Mouse (Mus musculus) heart, embryonic 12.5 days (tissue): ENCODE results near the gene Ube2f. TPM values are rescaled to one million over a fixed set of nuclear protein-coding genes. Genes with fewer than 3 reads are reported as not detected.

ENCODE experiments used
- ATAC-seq: fragments of 200-750 bp; cut with Nextera tagmentation; 2 replicates; pipeline ENCODE4 v1.8.0; 2017; ENCODE audit warnings: moderate TSS enrichment, moderate library complexity; ENCODE audit not compliant: insufficient number of reproducible peaks, low FRiP score
- H3K27ac ChIP-seq: fragments of 300-500 bp; sonication (generic); 2 replicates; pipeline ENCODE4 v1.5.1; 2016; ENCODE audit warnings: mild to moderate bottlenecking, moderate library complexity; ENCODE audit not compliant: poor library complexity, severe bottlenecking
- H3K27me3 ChIP-seq: fragments of 300-500 bp; sonication (generic); replicated peaks from 2 replicates; pipeline ENCODE4 v1.6.1; 2016; ENCODE audit warnings: mild to moderate bottlenecking, moderate library complexity
- H3K36me3 ChIP-seq: fragments of 300-500 bp; sonication (generic); 2 replicates; pipeline ENCODE4 v1.6.1; 2016; ENCODE audit warnings: mild to moderate bottlenecking, moderate library complexity
- H3K4me1 ChIP-seq: fragments of 300-500 bp; sonication (generic); replicated peaks from 2 replicates; pipeline ENCODE4 v1.6.1; 2016; ENCODE audit warnings: mild to moderate bottlenecking
- H3K4me2 ChIP-seq: fragments of 300-500 bp; sonication (generic); 2 replicates; pipeline ENCODE4 v1.6.1; 2016; ENCODE audit warnings: mild to moderate bottlenecking, moderate library complexity
- H3K4me3 ChIP-seq: fragments of 300-500 bp; sonication (generic); 2 replicates; pipeline ENCODE4 v1.5.1; 2016; ENCODE audit warnings: mild to moderate bottlenecking
- H3K9ac ChIP-seq: fragments of 300-500 bp; sonication (generic); 2 replicates; pipeline ENCODE4 v1.6.1; 2016; ENCODE audit warnings: mild to moderate bottlenecking, moderate library complexity
- H3K9me3 ChIP-seq: fragments of 300-500 bp; sonication (generic); replicated peaks from 2 replicates; pipeline ENCODE4 v1.6.1; 2016; ENCODE audit warnings: mild to moderate bottlenecking, moderate library complexity
- WGBS: fragments of 180-500 bp; shearing (Covaris S2); methylation state at CpG from one replicate; pipeline ENCODE4 v1.1.7; 2016; 5-methylcytosine and 5-hydroxymethylcytosine counted together
- polyA plus RNA-seq: library from polyadenylated mRNA; unstranded; fragments of >200 nt; fragmentation: Nextera tagmentation; extraction: Ambion mirVana; gene quantifications from 2 replicates; pipeline ENCODE4 v1.2.1, GENCODE M21; 2016

Ube2f gene
- polyA plus RNA-seq, 1 experiment from 2014 or later = 65.2 TPM

GRCm38 (mm10) chr1:91324646-91325045 lies 74.5 kb downstream of the Ube2f start:
- H3K9me3 ChIP-seq = no peaks in the 10 kb centered on the region
- no peaks in the 10 kb centered on the region; the same call in 1 of the 2 replicates for H3K27me3 ChIP-seq
- H3K4me3 ChIP-seq = no peak overlapping the region
- 73% methylated on average over 2 of the region's 2 CpGs for WGBS
- no peak overlapping the region for H3K9ac ChIP-seq
- no peak overlapping the region for H3K27ac ChIP-seq
- no peak overlapping the region for H3K4me2 ChIP-seq
- H3K4me1 ChIP-seq = peaks cover 13% of the 10 kb centered on the region
- ATAC-seq = no peak
- no peaks in the 10 kb centered on the region for H3K36me3 ChIP-seq

GRCm38 (mm10) chr1:91325488-91326042 lies 75.5 kb downstream of the Ube2f start:
- no peak overlapping the region for H3K4me3 ChIP-seq
- H3K36me3 ChIP-seq = no peaks in the 10 kb centered on the region
- H3K27me3 ChIP-seq = no peaks in the 10 kb centered on the region; the same call in 1 of the 2 replicates
- H3K27ac ChIP-seq = no peak overlapping the region
- 75% methylated on average over 4 of the region's 4 CpGs for WGBS
- no peak overlapping the region for H3K4me2 ChIP-seq
- no peak for ATAC-seq
- no peak overlapping the region for H3K9ac ChIP-seq
- no peaks in the 10 kb centered on the region for H3K9me3 ChIP-seq
- H3K4me1 ChIP-seq = peaks cover 13% of the 10 kb centered on the region

DNA sequence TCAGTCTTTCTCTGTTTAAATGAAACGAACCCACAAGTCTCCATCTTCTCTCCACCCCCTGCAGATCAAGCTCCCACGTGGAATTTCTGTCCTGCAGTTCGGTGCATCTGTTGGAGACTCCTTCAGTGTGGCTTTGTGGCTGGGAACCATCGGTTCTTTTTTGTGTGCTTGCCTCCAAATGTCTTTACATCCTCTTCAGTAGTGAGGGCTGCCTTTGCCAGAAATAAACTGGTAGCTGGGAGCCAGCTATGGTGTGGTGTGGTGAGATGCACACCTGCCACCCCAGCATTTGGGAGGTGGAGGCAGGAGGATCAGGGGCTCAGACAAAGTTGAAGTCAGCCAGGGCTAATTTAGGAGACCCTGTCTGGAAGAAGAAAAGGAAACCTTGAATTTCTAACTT lies 82.0 kb downstream of the Ube2f start:
- no peak for ATAC-seq
- H3K27me3 ChIP-seq = peaks cover 16% of the 10 kb centered on the region; the same call in 1 of the 2 replicates
- H3K4me2 ChIP-seq = no peak overlapping the region
- 54% methylated on average over 4 of the region's 4 CpGs for whole genome bisulfite sequencing
- H3K36me3 ChIP-seq = no peaks in the 10 kb centered on the region
- H3K4me1 ChIP-seq = peaks cover 25% of the 10 kb centered on the region
- H3K9ac ChIP-seq = no peak overlapping the region
- H3K4me3 ChIP-seq = no peak overlapping the region
- H3K9me3 ChIP-seq = no peaks in the 10 kb centered on the region
- H3K27ac ChIP-seq = no peak overlapping the region

GRCm38 (mm10) chr1:91333582-91333981 lies 83.5 kb downstream of the Ube2f start:
- Histone ChIP-seq H3K4me1 (peaks cover 30% of the 10 kb centered on the region), H3K9me3 (no peaks in the 10 kb centered on the region), H3K4me3 (no peak overlapping the region), H3K36me3 (no peaks in the 10 kb centered on the region), H3K9ac (no peak overlapping the region), H3K27ac (peak overlapping the region; percentile 20), H3K27me3 (peaks cover 29% of the 10 kb centered on the region; the same call in 1 of the 2 replicates), H3K4me2 (no peak overlapping the region)
- ATAC-seq = no peak

DNA sequence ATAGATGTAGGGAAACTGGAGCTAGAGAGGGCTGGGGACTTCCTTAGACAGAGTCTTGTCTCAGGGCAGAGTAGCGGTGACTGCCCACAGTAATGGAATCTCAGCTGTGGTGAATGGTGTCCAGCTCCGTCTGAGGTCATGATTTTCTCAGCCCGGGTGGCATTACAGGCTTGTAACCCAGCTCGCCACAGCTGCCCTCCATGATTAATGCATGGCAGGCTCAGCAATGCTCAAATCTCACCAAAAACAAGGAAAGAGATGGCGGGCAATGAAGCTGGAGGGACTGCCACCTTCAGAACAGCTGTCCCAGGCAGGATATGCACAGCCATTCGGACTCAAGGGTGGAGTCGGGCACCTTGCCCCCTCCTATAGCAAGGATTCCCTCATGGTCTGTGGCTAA lies 87.3 kb downstream of the Ube2f start:
- H3K27me3 ChIP-seq = peaks cover 58% of the 10 kb centered on the region
- H3K4me1 ChIP-seq = peaks cover 28% of the 10 kb centered on the region
- H3K36me3 ChIP-seq = no peaks in the 10 kb centered on the region
- no peak overlapping the region for H3K27ac ChIP-seq
- WGBS = 82% methylated on average over 7 of the region's 7 CpGs
- H3K9ac ChIP-seq = no peak overlapping the region
- no peak for ATAC-seq
- no peak overlapping the region for H3K4me2 ChIP-seq
- H3K4me3 ChIP-seq = no peak overlapping the region
- no peaks in the 10 kb centered on the region for H3K9me3 ChIP-seq

Other genes starting within 250 kb of the Ube2f start
- 2.1 and 2.7 TPM in 2 replicates for gene Rbm44, start 105.2 kb upstream of the Ube2f start, polyA plus RNA-seq
- gene Ramp1, start 70.5 kb upstream of the Ube2f start, polyA plus RNA-seq = 20.2 and 20.9 TPM in 2 replicates
- 14.8 and 14.9 TPM in 2 replicates for gene Scly, start 48.0 kb downstream of the Ube2f start, polyA plus RNA-seq
- gene Espnl, start 71.8 kb downstream of the Ube2f start, polyA plus RNA-seq = 0.05 and 0.08 TPM in 2 replicates
- gene Klhl30, start 100.7 kb downstream of the Ube2f start, polyA plus RNA-seq = 44.2 and 46.7 TPM in 2 replicates
- gene Erfe, start 116.1 kb downstream of the Ube2f start, polyA plus RNA-seq = 1.5 and 1.7 TPM in 2 replicates
- gene Ilkap, start 148.5 kb downstream of the Ube2f start, polyA plus RNA-seq = 104 and 106 TPM in 2 replicates
- gene Hes6, start 163.7 kb downstream of the Ube2f start, polyA plus RNA-seq = 63.6 and 65.4 TPM in 2 replicates
- 3.6 and 4.0 TPM in 2 replicates for gene Per2, start 209.0 kb downstream of the Ube2f start, polyA plus RNA-seq
- 4.8 and 6.0 TPM in 2 replicates for gene Traf3ip1, start 244.3 kb downstream of the Ube2f start, polyA plus RNA-seq